Mouse (Mus musculus) forebrain, postnatal 0 days (tissue): Measurements from ENCODE around the gene Mrpl21. TPM values are rescaled to one million over a fixed set of nuclear protein-coding genes. Genes with fewer than 3 reads are reported as not detected.

ENCODE experiments used
- ATAC-seq: fragments of 200-750 bp; cut with Nextera tagmentation; 2 replicates; pipeline ENCODE4 v1.8.0; 2017; ENCODE audit warnings: mild to moderate bottlenecking, moderate library complexity
- DNase-seq: peaks from one replicate; pipeline ENCODE4 v3.0.0-alpha.2; 2015
- H3K27ac ChIP-seq: fragments of 300-500 bp; sonication (generic); 2 replicates; pipeline ENCODE4 v1.5.1; 2014; ENCODE audit warnings: low read depth, mild to moderate bottlenecking, antibody characterized with exemption, low read length, moderate library complexity, mixed read lengths
- H3K27me3 ChIP-seq: fragments of 300-500 bp; sonication (generic); 2 replicates; pipeline ENCODE4 v1.6.1; 2014; ENCODE audit warnings: mild to moderate bottlenecking, low read length, mixed read lengths; ENCODE audit not compliant: insufficient read depth
- H3K36me3 ChIP-seq: fragments of 300-500 bp; sonication (generic); 2 replicates; pipeline ENCODE4 v1.6.1; 2014; ENCODE audit warnings: mild to moderate bottlenecking, moderate library complexity; ENCODE audit not compliant: insufficient read depth
- H3K4me1 ChIP-seq: fragments of 300-500 bp; sonication (generic); 2 replicates; pipeline ENCODE4 v1.6.1; 2014; ENCODE audit warnings: antibody characterized with exemption; ENCODE audit not compliant: insufficient read depth
- H3K4me2 ChIP-seq: fragments of 300-500 bp; sonication (generic); 2 replicates; pipeline ENCODE4 v1.6.1; 2014; ENCODE audit warnings: low read depth, mild to moderate bottlenecking, moderate library complexity
- H3K4me3 ChIP-seq: fragments of 300-500 bp; sonication (generic); 2 replicates; pipeline ENCODE4 v1.5.1; 2014; ENCODE audit warnings: low read depth, low read length, mixed read lengths
- H3K9ac ChIP-seq: fragments of 300-500 bp; sonication (generic); 2 replicates; pipeline ENCODE4 v1.6.1; 2014; ENCODE audit warnings: mild to moderate bottlenecking
- H3K9me3 ChIP-seq: fragments of 300-500 bp; sonication (generic); 2 replicates; pipeline ENCODE4 v1.6.1; 2016; ENCODE audit warnings: low read length
- CTCF ChIP-seq: sonication (generic); IDR thresholded peaks from 2 replicates; pipeline ENCODE4 v1.5.1; 2016; ENCODE audit warnings: antibody characterized with exemption, control low read depth, low read depth
- WGBS: fragments of 180-500 bp; shearing (Covaris S2); extraction: QIAGEN DNeasy Blood & Tissue Kit; methylation state at CpG from one replicate; pipeline ENCODE4 v1.1.7; 2014; 5-methylcytosine and 5-hydroxymethylcytosine counted together
- microRNA-seq, 2 experiments: library from miRNA; unstranded; fragments of <30 nt; microRNA quantifications; one replicate each; pipeline ENCODE4; 2016
- polyA plus RNA-seq: library from polyadenylated mRNA; unstranded; fragments of >200 nt; fragmentation: Nextera tagmentation; extraction: Ambion mirVana; gene quantifications from 2 replicates; pipeline ENCODE4 v1.2.1, GENCODE M21; 2015
- total RNA-seq: library from RNA; depleted of rRNA; stranded (reverse); fragments of >200 nt; gene quantifications from 2 replicates; pipeline ENCODE4 v1.2.3, GENCODE M21; 2014; rRNA removed

Mrpl21 gene
- total and polyA plus RNA-seq, 2 experiments from 2014 or later = 61.7 to 92.3 TPM

DNA sequence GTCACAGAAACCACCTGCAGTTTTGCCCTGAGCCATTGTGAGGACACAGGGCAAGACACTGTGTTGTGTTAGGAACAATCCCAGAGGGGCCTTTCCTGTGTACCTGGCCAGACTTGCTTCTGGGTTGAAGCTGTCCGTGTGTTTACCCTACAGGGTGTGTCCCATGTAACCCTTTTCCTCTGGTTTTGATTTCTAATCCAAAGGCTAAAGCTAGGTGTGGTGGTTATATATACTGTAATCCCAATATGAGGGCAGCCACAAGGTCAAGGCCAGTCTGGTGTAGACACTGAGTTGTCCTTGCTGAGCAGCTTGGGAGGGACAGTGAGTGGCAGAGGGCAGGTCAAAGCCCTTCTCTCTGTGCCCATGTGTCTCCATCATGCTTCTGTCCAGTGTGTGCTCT is 53.2 kb downstream of the Mrpl21 start:
- no peaks in the 10 kb centered on the region for H3K36me3 ChIP-seq
- no peaks in the 10 kb centered on the region for H3K27me3 ChIP-seq
- H3K4me2 ChIP-seq = no peak overlapping the region
- no peaks in the 10 kb centered on the region for H3K4me1 ChIP-seq
- no peak overlapping the region for H3K27ac ChIP-seq
- no peak overlapping the region for H3K4me3 ChIP-seq
- H3K9me3 ChIP-seq = no peaks in the 10 kb centered on the region
- no peak overlapping the region for H3K9ac ChIP-seq
- no peak for DNase-seq
- TF ChIP-seq CTCF = no peak
- WGBS = 84% methylated on average over 1 of the region's 1 CpGs
- no peak for ATAC-seq

GRCm38 (mm10) chr19:3336485-3337255 is 54.0 kb downstream of the Mrpl21 start:
- Histone ChIP-seq H3K4me1 (no peaks in the 10 kb centered on the region), H3K27ac (no peak overlapping the region), H3K4me2 (no peak overlapping the region), H3K36me3 (no peaks in the 10 kb centered on the region), H3K9ac (no peak overlapping the region), H3K9me3 (no peaks in the 10 kb centered on the region), H3K27me3 (no peaks in the 10 kb centered on the region), H3K4me3 (no peak overlapping the region)
- TF ChIP-seq CTCF = no peak
- 67% methylated on average over 8 of the region's 8 CpGs for WGBS
- no peak for ATAC-seq
- no peak for DNase-seq

DNA sequence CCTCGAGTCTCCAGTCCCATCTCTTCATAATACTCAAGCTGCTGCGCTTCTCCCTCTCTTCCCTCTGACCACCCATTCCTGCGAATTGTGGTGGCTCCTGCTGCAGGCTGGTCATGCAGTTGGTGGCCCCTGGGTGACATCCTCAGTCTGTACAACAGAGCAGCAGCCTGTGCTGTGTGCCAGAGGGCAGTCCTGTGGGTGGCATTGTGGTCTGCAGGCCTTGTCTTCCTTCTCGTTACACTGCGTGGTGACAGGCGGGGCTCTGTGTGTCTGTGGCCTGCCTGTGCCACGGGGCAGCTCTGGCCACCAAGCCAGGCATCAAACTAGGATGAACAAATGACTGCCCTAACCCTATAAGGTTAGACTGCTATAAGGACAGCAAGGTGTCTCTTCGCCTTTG is 56.5 kb downstream of the Mrpl21 start:
- no peak overlapping the region for H3K4me2 ChIP-seq
- DNase-seq = no peak
- no peaks in the 10 kb centered on the region for H3K9me3 ChIP-seq
- H3K4me3 ChIP-seq = no peak overlapping the region
- no peak for ATAC-seq
- no peaks in the 10 kb centered on the region for H3K4me1 ChIP-seq
- 81% methylated on average over 8 of the region's 8 CpGs for WGBS
- H3K27ac ChIP-seq = no peak overlapping the region
- TF ChIP-seq CTCF = no peak
- H3K36me3 ChIP-seq = no peaks in the 10 kb centered on the region
- H3K27me3 ChIP-seq = no peaks in the 10 kb centered on the region
- no peak overlapping the region for H3K9ac ChIP-seq

GRCm38 (mm10) chr19:3341021-3341420 is 58.3 kb downstream of the Mrpl21 start:
- Histone ChIP-seq H3K27ac (no peak overlapping the region), H3K4me3 (no peak overlapping the region), H3K27me3 (no peaks in the 10 kb centered on the region), H3K4me2 (no peak overlapping the region), H3K4me1 (no peaks in the 10 kb centered on the region), H3K9ac (no peak overlapping the region), H3K36me3 (no peaks in the 10 kb centered on the region), H3K9me3 (no peaks in the 10 kb centered on the region)
- no peak for ATAC-seq
- WGBS = 74% methylated on average over 3 of the region's 3 CpGs
- no peak for DNase-seq
- no peak for TF ChIP-seq CTCF

Small RNAs within 50 kb of the gene (microRNA-seq; reads per million reads assigned to microRNA genes)
- 0.77 to 0.85 reads per million in 2 experiments for gene Mir6984

Other genes starting within 250 kb of the Mrpl21 start
- gene Ighmbp2, start 116 bp downstream of the Mrpl21 start, total RNA-seq = 10.1 and 10.5 TPM in 2 replicates
- gene Ighmbp2, start 116 bp downstream of the Mrpl21 start, polyA plus RNA-seq = 8.8 and 10.4 TPM in 2 replicates
- gene Cpt1a, start 39.4 kb downstream of the Mrpl21 start, total RNA-seq = 13.7 and 17.2 TPM in 2 replicates
- gene Cpt1a, start 39.4 kb downstream of the Mrpl21 start, polyA plus RNA-seq = 13.1 and 17.0 TPM in 2 replicates
- gene Tesmin, start 106.0 kb downstream of the Mrpl21 start, total RNA-seq = 0.71 and 1.0 TPM in 2 replicates
- gene Tesmin, start 106.0 kb downstream of the Mrpl21 start, polyA plus RNA-seq = 0.82 and 1.5 TPM in 2 replicates
- gene Gal, start 131.6 kb downstream of the Mrpl21 start, total RNA-seq = 2.0 and 2.1 TPM in 2 replicates
- 14.1 and 21.9 TPM in 2 replicates for gene Gal, start 131.6 kb downstream of the Mrpl21 start, polyA plus RNA-seq